Mouse (Mus musculus) limb, embryonic 13.5 days (tissue): Measurements from ENCODE around the gene Usp11. TPM values are rescaled to one million over a fixed set of nuclear protein-coding genes. Genes with fewer than 3 reads are reported as not detected.

Source experiments
- ATAC-seq: fragments of 200-750 bp; cut with Nextera tagmentation; 2 replicates; pipeline ENCODE4 v1.8.0; 2017; ENCODE audit warnings: low read depth, moderate number of reproducible peaks, moderate TSS enrichment; ENCODE audit not compliant: low FRiP score
- H3K27ac ChIP-seq: fragments of 300-500 bp; sonication (generic); 2 replicates; pipeline ENCODE4 v1.5.1; 2015; ENCODE audit warnings: inconsistent platforms, mild to moderate bottlenecking, moderate library complexity
- H3K27me3 ChIP-seq: fragments of 300-500 bp; sonication (generic); 2 replicates; pipeline ENCODE4 v1.6.1; 2015; ENCODE audit warnings: mild to moderate bottlenecking, inconsistent platforms
- H3K36me3 ChIP-seq: fragments of 300-500 bp; sonication (generic); 2 replicates; pipeline ENCODE4 v1.6.1; 2015; ENCODE audit warnings: inconsistent platforms, mild to moderate bottlenecking, moderate library complexity
- H3K4me1 ChIP-seq: fragments of 300-500 bp; sonication (generic); 2 replicates; pipeline ENCODE4 v1.6.1; 2015; ENCODE audit warnings: inconsistent platforms
- H3K4me2 ChIP-seq: fragments of 300-500 bp; sonication (generic); replicated peaks from 2 replicates; pipeline ENCODE4 v1.6.1; 2015; ENCODE audit warnings: inconsistent platforms, mild to moderate bottlenecking, moderate library complexity
- H3K4me3 ChIP-seq: fragments of 300-500 bp; sonication (generic); 2 replicates; pipeline ENCODE4 v1.5.1; 2015; ENCODE audit warnings: moderate library complexity, mild to moderate bottlenecking, inconsistent platforms
- H3K9ac ChIP-seq: fragments of 300-500 bp; sonication (generic); 2 replicates; pipeline ENCODE4 v1.6.1; 2015; ENCODE audit warnings: mild to moderate bottlenecking, inconsistent platforms
- H3K9me3 ChIP-seq: fragments of 300-500 bp; sonication (generic); 2 replicates; pipeline ENCODE4 v1.6.1; 2016; ENCODE audit warnings: inconsistent platforms
- WGBS: fragments of 180-500 bp; shearing (Covaris S2); methylation state at CpG from one replicate; pipeline ENCODE4 v1.1.7; 2015; 5-methylcytosine and 5-hydroxymethylcytosine counted together
- polyA plus RNA-seq: library from polyadenylated mRNA; unstranded; fragments of >200 nt; fragmentation: Nextera tagmentation; extraction: Ambion mirVana; gene quantifications from 2 replicates; pipeline ENCODE4 v1.2.1, GENCODE M21; 2015

The Usp11 gene
- polyA plus RNA-seq, result 56.9 and 60.7 TPM in 2 replicates

GRCm38 (mm10) chrX:20703741-20704290 is at the start of gene Usp11:
TSS of gene Usp11 (plus strand) at chrX:20703906.
- H3K4me2 ChIP-seq, result peak within 1 kb of the TSS; percentile 56
- peak within 1 kb of the TSS; percentile 89 for H3K27ac ChIP-seq
- peak; percentile 60 for ATAC-seq
- 17% methylated on average over 32 of the region's 32 CpGs for WGBS
- peaks cover 8% of the 10 kb centered on the region for H3K36me3 ChIP-seq
- H3K27me3 ChIP-seq, result no peaks in the 10 kb centered on the region
- H3K9me3 ChIP-seq, result no peaks in the 10 kb centered on the region
- H3K9ac ChIP-seq, result peak within 1 kb of the TSS; percentile 70
- peak within 1 kb of the TSS; percentile 58 for H3K4me3 ChIP-seq
- H3K4me1 ChIP-seq, result no peaks in the 10 kb centered on the region

- H3K27me3 ChIP-seq, result no peaks in the 10 kb centered on the region
- H3K9ac ChIP-seq, result no peak overlapping the region
- no peak for ATAC-seq
- H3K27ac ChIP-seq, result no peak overlapping the region
- peak overlapping the region; percentile 80 for H3K4me2 ChIP-seq
- peak overlapping the region; percentile 53 for H3K4me3 ChIP-seq
- 24% methylated on average over 5 of the region's 5 CpGs for WGBS
- no peaks in the 10 kb centered on the region for H3K9me3 ChIP-seq
- H3K4me1 ChIP-seq, result no peaks in the 10 kb centered on the region
- H3K36me3 ChIP-seq, result no peaks in the 10 kb centered on the region
Measured at GRCm38 (mm10) chrX:20657593-20657992, 46.1 kb upstream of the Usp11 start.

- Histone ChIP-seq H3K27me3 (no peaks in the 10 kb centered on the region), H3K27ac (peak within 1 kb of the TSS; percentile 63; the same call in 1 of the 2 replicates), H3K4me2 (peak within 1 kb of the TSS; percentile 80), H3K9ac (peak within 1 kb of the TSS; percentile 66), H3K36me3 (no peaks in the 10 kb centered on the region), H3K4me1 (no peaks in the 10 kb centered on the region), H3K4me3 (peak within 1 kb of the TSS; percentile 53), H3K9me3 (no peaks in the 10 kb centered on the region)
- peak; percentile 92 for ATAC-seq
- WGBS, result 12% methylated on average over 27 of the region's 27 CpGs
Measured at GRCm38 (mm10) chrX:20658026-20658652, 45.6 kb upstream of the Usp11 start, which contains the start of gene Uba1. TSS of gene Uba1 (plus strand) at chrX:20658326.

GRCm38 (mm10) chrX:20658891-20659406 is 44.8 kb upstream of the Usp11 start:
- Histone ChIP-seq H3K27me3 (no peaks in the 10 kb centered on the region), H3K36me3 (no peaks in the 10 kb centered on the region), H3K9me3 (no peaks in the 10 kb centered on the region), H3K9ac (peak overlapping the region; percentile 66), H3K4me3 (peak overlapping the region; percentile 53), H3K4me2 (peak overlapping the region; percentile 80), H3K27ac (peak overlapping the region; percentile 63; the same call in 1 of the 2 replicates), H3K4me1 (no peaks in the 10 kb centered on the region)
- WGBS, result 11% methylated on average over 24 of the region's 24 CpGs
- ATAC-seq, result no peak

GRCm38 (mm10) chrX:20662317-20662715 is 41.4 kb upstream of the Usp11 start:
- no peak overlapping the region for H3K27ac ChIP-seq
- no peak for ATAC-seq
- 27% methylated on average over 5 of the region's 5 CpGs for WGBS

GRCm38 (mm10) chrX:20662716-20663443 is 40.8 kb upstream of the Usp11 start:
- Histone ChIP-seq H3K9me3 (no peaks in the 10 kb centered on the region), H3K4me1 (peaks cover 11% of the 10 kb centered on the region), H3K27ac (peak overlapping the region; percentile 61; the same call in 1 of the 2 replicates), H3K4me3 (peak overlapping the region; percentile 60), H3K27me3 (no peaks in the 10 kb centered on the region), H3K4me2 (peak overlapping the region; percentile 69), H3K9ac (peak overlapping the region; percentile 72), H3K36me3 (peaks cover 8% of the 10 kb centered on the region)
- WGBS, result 16% methylated on average over 22 of the region's 28 CpGs
- ATAC-seq, result peak; percentile 88

More at GRCm38 (mm10) chrX:20662317-20662715, 41.4 kb upstream of the Usp11 start:
- Histone ChIP-seq H3K4me2 (no peak overlapping the region), H3K4me3 (peak overlapping the region; percentile 60; the same call in 1 of the 2 replicates), H3K9me3 (no peaks in the 10 kb centered on the region), H3K9ac (no peak overlapping the region), H3K4me1 (peaks cover 11% of the 10 kb centered on the region), H3K27me3 (no peaks in the 10 kb centered on the region), H3K36me3 (peaks cover 6% of the 10 kb centered on the region; the same call in 1 of the 2 replicates)

- WGBS, result 21% methylated on average over 9 of the region's 9 CpGs
- peak overlapping the region; percentile 69 for H3K4me2 ChIP-seq
- peak overlapping the region; percentile 72 for H3K9ac ChIP-seq
- peaks cover 11% of the 10 kb centered on the region for H3K4me1 ChIP-seq
- peaks cover 11% of the 10 kb centered on the region for H3K36me3 ChIP-seq
- H3K27ac ChIP-seq, result peak overlapping the region; percentile 61; the same call in 1 of the 2 replicates
- H3K27me3 ChIP-seq, result no peaks in the 10 kb centered on the region
- no peak for ATAC-seq
- no peaks in the 10 kb centered on the region for H3K9me3 ChIP-seq
- H3K4me3 ChIP-seq, result peak overlapping the region; percentile 60
Measured at GRCm38 (mm10) chrX:20663444-20663790, 40.3 kb upstream of the Usp11 start.

- peak within 1 kb of the TSS; percentile 86 for H3K9ac ChIP-seq
- peaks cover 14% of the 10 kb centered on the region for H3K36me3 ChIP-seq
- H3K27me3 ChIP-seq, result no peaks in the 10 kb centered on the region
- peak within 1 kb of the TSS; percentile 94 for H3K27ac ChIP-seq
- H3K4me2 ChIP-seq, result peak within 1 kb of the TSS; percentile 69
- no peaks in the 10 kb centered on the region for H3K9me3 ChIP-seq
- H3K4me1 ChIP-seq, result peaks cover 16% of the 10 kb centered on the region; the same call in 1 of the 2 replicates
- peak within 1 kb of the TSS; percentile 65 for H3K4me3 ChIP-seq
- WGBS, result 19% methylated on average over 16 of the region's 16 CpGs
- ATAC-seq, result peak; percentile 95
Measured at GRCm38 (mm10) chrX:20687519-20688067, 16.1 kb upstream of the Usp11 start, which contains the start of gene Cdk16. TSS of gene Cdk16 (plus strand) at chrX:20687954.

GRCm38 (mm10) chrX:20688068-20688547 is 15.6 kb upstream of the Usp11 start:
- H3K36me3 ChIP-seq, result peaks cover 13% of the 10 kb centered on the region
- H3K27ac ChIP-seq, result peak overlapping the region; percentile 94
- no peaks in the 10 kb centered on the region for H3K9me3 ChIP-seq
- H3K4me2 ChIP-seq, result peak overlapping the region; percentile 69
- peak overlapping the region; percentile 65 for H3K4me3 ChIP-seq
- ATAC-seq, result peak; percentile 89
- no peaks in the 10 kb centered on the region for H3K27me3 ChIP-seq
- peak overlapping the region; percentile 86 for H3K9ac ChIP-seq
- peaks cover 16% of the 10 kb centered on the region; the same call in 1 of the 2 replicates for H3K4me1 ChIP-seq
- WGBS, result 23% methylated on average over 31 of the region's 33 CpGs

GRCm38 (mm10) chrX:20688615-20689014 is 15.1 kb upstream of the Usp11 start:
- ATAC-seq, result peak; percentile 25
- peak overlapping the region; percentile 94 for H3K27ac ChIP-seq
- 6% methylated on average over 21 of the region's 35 CpGs for WGBS

GRCm38 (mm10) chrX:20691566-20691965 is 12.1 kb upstream of the Usp11 start:
- no peak overlapping the region for H3K27ac ChIP-seq
- peaks cover 39% of the 10 kb centered on the region for H3K36me3 ChIP-seq
- H3K9ac ChIP-seq, result no peak overlapping the region
- no peak overlapping the region for H3K4me2 ChIP-seq
- H3K27me3 ChIP-seq, result no peaks in the 10 kb centered on the region
- peaks cover 14% of the 10 kb centered on the region; the same call in 1 of the 2 replicates for H3K4me1 ChIP-seq
- no peak for ATAC-seq
- no peak overlapping the region for H3K4me3 ChIP-seq
- 67% methylated on average over 3 of the region's 3 CpGs for WGBS
- H3K9me3 ChIP-seq, result no peaks in the 10 kb centered on the region

More at GRCm38 (mm10) chrX:20688615-20689014, 15.1 kb upstream of the Usp11 start:
- peaks cover 16% of the 10 kb centered on the region; the same call in 1 of the 2 replicates for H3K4me1 ChIP-seq
- no peaks in the 10 kb centered on the region for H3K9me3 ChIP-seq
- H3K4me3 ChIP-seq, result peak overlapping the region; percentile 65
- H3K9ac ChIP-seq, result peak overlapping the region; percentile 86
- peak overlapping the region; percentile 69 for H3K4me2 ChIP-seq
- H3K36me3 ChIP-seq, result peaks cover 13% of the 10 kb centered on the region
- no peaks in the 10 kb centered on the region for H3K27me3 ChIP-seq
